Mouse (Mus musculus): ENCODE results near the gene Gm17720.

DNA sequence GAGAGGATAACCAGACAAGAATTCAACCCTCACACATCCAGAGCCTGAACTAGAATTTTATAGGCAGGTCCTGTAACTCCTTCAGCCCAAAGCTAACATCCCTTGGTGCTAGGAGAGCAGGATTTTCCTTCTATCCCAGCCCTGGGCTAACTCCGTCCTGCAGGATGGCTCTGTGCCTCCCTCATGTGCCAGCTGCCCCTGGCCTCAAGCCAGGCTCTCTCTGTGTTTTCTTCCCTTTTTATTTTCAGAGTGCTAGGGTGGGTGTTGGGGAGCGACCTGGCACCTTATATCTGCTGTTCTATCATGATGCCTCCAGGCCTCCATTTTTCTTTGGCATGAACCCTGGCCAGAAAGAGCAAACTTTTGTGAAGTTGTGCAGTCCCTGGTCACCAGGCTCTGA lies 66.4 kb downstream of the Gm17720 start:
- TF ChIP-seq CTCF (IDR thresholded peaks at IDR 0.05; ENCODE audit: borderline replicate concordance, insufficient read depth, low read depth, low read length) (no peak), POLR2A (IDR thresholded peaks at IDR 0.05; ENCODE audit: borderline replicate concordance, insufficient read depth, low read length) (no peak)
